Mouse (Mus musculus) heart, adult 11 months (tissue): Measurements from ENCODE around the gene Cmbl.

Experiments used
- DNase-seq: peaks from one replicate; pipeline ENCODE4 v3.0.0; 2022

The Cmbl gene

GRCm38 (mm10) chr15:31583304-31584085 lies 18.3 kb downstream of the Cmbl start:
- no peak for DNase-seq

GRCm38 (mm10) chr15:31585238-31585637 lies 20.0 kb downstream of the Cmbl start:
- DNase-seq = peak; percentile 82

GRCm38 (mm10) chr15:31586088-31586487 lies 20.9 kb downstream of the Cmbl start:
- no peak for DNase-seq

- DNase-seq = peak; percentile 97
Measured at GRCm38 (mm10) chr15:31586519-31586918, 21.3 kb downstream of the Cmbl start.

GRCm38 (mm10) chr15:31587789-31588188 lies 22.6 kb downstream of the Cmbl start:
- no peak for DNase-seq

GRCm38 (mm10) chr15:31588989-31589640 lies 23.9 kb downstream of the Cmbl start:
- no peak for DNase-seq

GRCm38 (mm10) chr15:31590176-31590575 lies 25.0 kb downstream of the Cmbl start:
- peak; percentile 75 for DNase-seq

- no peak for DNase-seq
Measured at GRCm38 (mm10) chr15:31592531-31592930, 27.3 kb downstream of the Cmbl start.

GRCm38 (mm10) chr15:31594260-31594659 lies 29.1 kb downstream of the Cmbl start:
- DNase-seq = no peak

GRCm38 (mm10) chr15:31595651-31596050 lies 30.5 kb downstream of the Cmbl start:
- DNase-seq = no peak

GRCm38 (mm10) chr15:31599834-31600233 lies 34.6 kb downstream of the Cmbl start:
- DNase-seq = no peak

GRCm38 (mm10) chr15:31601279-31601645 lies 36.1 kb downstream of the Cmbl start:
- no peak for DNase-seq

GRCm38 (mm10) chr15:31601646-31602374 lies 36.6 kb downstream of the Cmbl start, which contains the start of the genes Cct5 and Fam173b:
Gene Cct5 (minus strand): TSS chr15:31601804.
Gene Fam173b (plus strand): TSS chr15:31601852.
- DNase-seq = peak; percentile 100

- peak; percentile 93 for DNase-seq
Measured at GRCm38 (mm10) chr15:31602426-31602825, 37.2 kb downstream of the Cmbl start.

- no peak for DNase-seq
Measured at GRCm38 (mm10) chr15:31603113-31603512, 37.9 kb downstream of the Cmbl start.

GRCm38 (mm10) chr15:31606821-31607220 lies 41.6 kb downstream of the Cmbl start:
- DNase-seq = peak; percentile 89

GRCm38 (mm10) chr15:31611027-31611426 lies 45.8 kb downstream of the Cmbl start:
- peak; percentile 69 for DNase-seq

- DNase-seq = no peak
Measured at GRCm38 (mm10) chr15:31611976-31612375, 46.8 kb downstream of the Cmbl start.

- no peak for DNase-seq
Measured at GRCm38 (mm10) chr15:31613826-31614453, 48.8 kb downstream of the Cmbl start.

GRCm38 (mm10) chr15:31614666-31615065 lies 49.5 kb downstream of the Cmbl start:
- no peak for DNase-seq

GRCm38 (mm10) chr15:31617261-31617660 lies 52.1 kb downstream of the Cmbl start:
- DNase-seq = no peak

- no peak for DNase-seq
Measured at GRCm38 (mm10) chr15:31619521-31619920, 54.3 kb downstream of the Cmbl start.
